ENCODE assay signal across 9 mouse cellular contexts in genomic region chr14:7944349-7945039, GRCm38 (mm10). TPM values are rescaled to one million over a fixed set of nuclear protein-coding genes. Genes with fewer than 3 reads are reported as not detected.
A peak's percentile ranks its signal among the peaks of the same experiment; 100 is the strongest.
DNase-seq lines count a peak whose midpoint lies in the region; ATAC-seq and TF ChIP-seq lines count a peak whose summit lies in the region.
"Had no signal": no experiment of that assay in that cellular context is flagged by ENCODE, and none has a peak within 500 bp of the region (broad histone marks: within the 10 kb centered on the region; RNA-seq: fewer than 3 reads in every experiment).

No protein-coding gene starts in this region.

- peak; percentile 25; the same call in 1 of the 2 replicates for TF ChIP-seq CTCF in lung, embryonic 14.5 days (IDR thresholded peaks at IDR 0.05; ENCODE audit: low read depth)

- no peak overlapping the region for H3K4me3 ChIP-seq in embryonic facial prominence, embryonic 10.5 days
- H3K4me3 ChIP-seq in lung, embryonic 14.5 days (ENCODE audit: low read depth, low read length) = no peak overlapping the region

- H3K9me3 ChIP-seq in embryonic facial prominence, embryonic 10.5 days = no peaks in the 10 kb centered on the region
- H3K9me3 ChIP-seq in lung, embryonic 14.5 days (ENCODE audit: low read depth, low read length) = no peaks in the 10 kb centered on the region

- WGBS in embryonic facial prominence, embryonic 10.5 days = 52% methylated on average over 8 of the region's 8 CpGs
- WGBS in lung, embryonic 14.5 days = 40% methylated on average over 8 of the region's 8 CpGs

- no peak overlapping the region for H3K9ac ChIP-seq in lung, embryonic 14.5 days

- 0 out of 2 replicates have a peak, but pooled peaks have one; percentile 42 for ATAC-seq in lung, embryonic 14.5 days (ENCODE audit: insufficient read depth)

- intact Hi-C loops in heart, postnatal 25 days (cut with DNase I) = loop anchor here (5.0 to 10.0 kb wide), 2 partner anchors 62 to 130 kb away; partner anchors contain the start of gene Flnb
- intact Hi-C loops in gastrocnemius, postnatal 36 days (cut with DNase I) = loop anchor here (5.0 kb wide), 1 partner anchor 127 kb away; the partner anchor contains the start of gene Flnb

- peak; percentile 20 for DNase-seq in heart, postnatal 4 days
- DNase-seq in heart, postnatal 25 days (ENCODE audit: low spot score) = no peak
- DNase-seq in ES-CJ7 (ENCODE audit: low read depth, low spot score) = peak; percentile 34
- no peak for DNase-seq in embryonic facial prominence, embryonic 10.5 days (ENCODE audit: low spot score)
- DNase-seq in lung, embryonic 14.5 days = peak; percentile 48
- peak; percentile 71 for DNase-seq in thymus, postnatal 14 days
- no peak for DNase-seq in testis, postnatal 14 days (ENCODE audit: low spot score)
- no peak for DNase-seq in gastrocnemius, postnatal 36 days

- H3K4me2 ChIP-seq in lung, embryonic 14.5 days = no peak overlapping the region

- H3K36me3 ChIP-seq in embryonic facial prominence, embryonic 10.5 days (replicated peaks) = peaks cover 85% of the 10 kb centered on the region
- H3K36me3 ChIP-seq in lung, embryonic 14.5 days (ENCODE audit: insufficient read depth) = peaks cover 47% of the 10 kb centered on the region

- H3K27me3 ChIP-seq in embryonic facial prominence, embryonic 10.5 days (replicated peaks; ENCODE audit: low read depth, poor library complexity, severe bottlenecking) = no peaks in the 10 kb centered on the region
- H3K27me3 ChIP-seq in lung, embryonic 14.5 days (ENCODE audit: insufficient read depth, low read length) = no peaks in the 10 kb centered on the region

- H3K27ac ChIP-seq in embryonic facial prominence, embryonic 10.5 days (replicated peaks) = peak overlapping the region; percentile 40; the same call in 1 of the 2 replicates
- H3K27ac ChIP-seq in lung, embryonic 14.5 days (ENCODE audit: low read depth) = no peak overlapping the region

- peaks cover 9% of the 10 kb centered on the region; the same call in 1 of the 2 replicates for H3K4me1 ChIP-seq in embryonic facial prominence, embryonic 10.5 days
- H3K4me1 ChIP-seq in lung, embryonic 14.5 days (ENCODE audit: insufficient read depth) = 0 out of 2 replicates have a peak, but pooled peaks cover 3% of the 10 kb centered on the region

RNA-seq across cellular contexts. Expression of gene Gm45521, which starts 12.6 kb away (rescaled TPM):
- total RNA-seq in heart, postnatal 4 days (2021) = not detected
- not detected for total RNA-seq in heart, postnatal 25 days (2021)
- polyA plus RNA-seq in embryonic facial prominence, embryonic 10.5 days (2016; fragmentation: Nextera tagmentation; extraction: Ambion mirVana) = 0.48 TPM in 1 of 2 replicates, not detected in the other
- polyA plus RNA-seq in lung, embryonic 14.5 days (2014; fragmentation: Nextera tagmentation; extraction: Ambion mirVana) = not detected in 2 replicates
- not detected for total RNA-seq in gastrocnemius, postnatal 36 days (2021)
- polyA plus RNA-seq: large intestine, adult 2 months had no signal

RNA-seq across cellular contexts. Expression of gene Dnase1l3, which starts 49.9 kb away (rescaled TPM):
- not detected for total RNA-seq in heart, postnatal 4 days (2021)
- under 1 TPM in 1 of 2 experiments, not detected in 1; 0.06 TPM for total RNA-seq in heart, postnatal 25 days (2021)
- 0.04 TPM in 1 of 2 replicates, not detected in the other for polyA plus RNA-seq in embryonic facial prominence, embryonic 10.5 days (2016; fragmentation: Nextera tagmentation; extraction: Ambion mirVana)
- polyA plus RNA-seq in lung, embryonic 14.5 days (2014; fragmentation: Nextera tagmentation; extraction: Ambion mirVana) = 0.05 TPM in 1 of 2 replicates, not detected in the other
- total RNA-seq in gastrocnemius, postnatal 36 days (2021) = not detected

RNA-seq across cellular contexts. Expression of gene Abhd6, which starts 58.2 kb away (rescaled TPM):
- total RNA-seq in heart, postnatal 4 days (2021) = 1 to 10 TPM; 5.1 to 5.8 TPM
- total RNA-seq in heart, postnatal 25 days (2021) = 1 to 10 TPM; 7.3 to 8.1 TPM
- polyA plus RNA-seq in embryonic facial prominence, embryonic 10.5 days (2016; fragmentation: Nextera tagmentation; extraction: Ambion mirVana) = 16.9 and 17.6 TPM in 2 replicates
- polyA plus RNA-seq in lung, embryonic 14.5 days (2014; fragmentation: Nextera tagmentation; extraction: Ambion mirVana) = 14.8 and 15.1 TPM in 2 replicates
- total RNA-seq in gastrocnemius, postnatal 36 days (2021) = 1 to 10 TPM; 5.3 to 6.0 TPM

Comparison
In these comparisons a context has a peak if more than half of its experiments do, and no peak if none do; other contexts are left out.
1. DNase-seq: peak in heart, postnatal 4 days (single experiment), ES-CJ7 (single experiment), lung, embryonic 14.5 days (single experiment) and thymus, postnatal 14 days (single experiment); none in heart, postnatal 25 days (single experiment), embryonic facial prominence, embryonic 10.5 days (single experiment), testis, postnatal 14 days (single experiment) and gastrocnemius, postnatal 36 days (0 of 2).